Mouse (Mus musculus) midbrain, postnatal 0 days (tissue): ENCODE measurements around the gene Ints13. TPM values are rescaled to one million over a fixed set of nuclear protein-coding genes. Genes with fewer than 3 reads are reported as not detected.

Experiments used
- ATAC-seq: fragments of 200-750 bp; cut with Nextera tagmentation; 2 replicates; pipeline ENCODE4 v1.8.0; 2017; ENCODE audit warnings: moderate number of reproducible peaks, mild to moderate bottlenecking, moderate TSS enrichment, moderate library complexity; ENCODE audit not compliant: low FRiP score
- DNase-seq: peaks from one replicate; pipeline ENCODE4 v3.0.0-alpha.2; 2015; ENCODE audit warnings: low spot score
- H3K27ac ChIP-seq: fragments of 300-500 bp; sonication (generic); 2 replicates; pipeline ENCODE4 v1.5.1; 2014; ENCODE audit warnings: low read depth, mild to moderate bottlenecking, low read length, mixed read lengths
- H3K27me3 ChIP-seq: fragments of 300-500 bp; sonication (generic); 2 replicates; pipeline ENCODE4 v1.6.1; 2014; ENCODE audit warnings: low read length, control low read depth, mixed read lengths; ENCODE audit not compliant: insufficient read depth
- H3K36me3 ChIP-seq: fragments of 300-500 bp; sonication (generic); 2 replicates; pipeline ENCODE4 v1.6.1; 2014; ENCODE audit warnings: low read length, control low read depth, mixed read lengths; ENCODE audit not compliant: insufficient read depth
- H3K4me1 ChIP-seq: fragments of 300-500 bp; sonication (generic); 2 replicates; pipeline ENCODE4 v1.6.1; 2014; ENCODE audit warnings: mild to moderate bottlenecking, control low read depth, antibody characterized with exemption, low read length, mixed read lengths; ENCODE audit not compliant: insufficient read depth
- H3K4me2 ChIP-seq: fragments of 300-500 bp; sonication (generic); 2 replicates; pipeline ENCODE4 v1.6.1; 2014; ENCODE audit warnings: low read depth, mild to moderate bottlenecking, low read length, mixed read lengths; ENCODE audit not compliant: poor library complexity, severe bottlenecking
- H3K4me3 ChIP-seq: fragments of 300-500 bp; sonication (generic); 2 replicates; pipeline ENCODE4 v1.5.1; 2014; ENCODE audit warnings: low read depth, mild to moderate bottlenecking, low read length, moderate library complexity
- H3K9ac ChIP-seq: fragments of 300-500 bp; sonication (generic); replicated peaks from 2 replicates; pipeline ENCODE4 v1.6.1; 2014; ENCODE audit warnings: mild to moderate bottlenecking, low read length, moderate library complexity, mixed read lengths; ENCODE audit not compliant: poor library complexity, severe bottlenecking
- H3K9me3 ChIP-seq: fragments of 300-500 bp; sonication (generic); 2 replicates; pipeline ENCODE4 v1.6.1; 2016; ENCODE audit warnings: low read length, control low read depth
- CTCF ChIP-seq: IDR thresholded peaks from 2 replicates; pipeline ENCODE4 v1.5.1; 2016; ENCODE audit warnings: antibody characterized with exemption, mild to moderate bottlenecking
- WGBS: fragments of 180-500 bp; shearing (Covaris S2); extraction: QIAGEN DNeasy Blood & Tissue Kit; methylation state at CpG from one replicate; pipeline ENCODE4 v1.1.7; 2014; 5-methylcytosine and 5-hydroxymethylcytosine counted together
- polyA plus RNA-seq: library from polyadenylated mRNA; unstranded; fragments of >200 nt; fragmentation: Nextera tagmentation; extraction: Ambion mirVana; gene quantifications from 2 replicates; pipeline ENCODE4 v1.2.1, GENCODE M21; 2015
- total RNA-seq: library from RNA; depleted of rRNA; stranded (reverse); fragments of >200 nt; gene quantifications from 2 replicates; pipeline ENCODE4 v1.2.3, GENCODE M21; 2014

The Ints13 gene
- total and polyA plus RNA-seq, 2 experiments from 2014 or later: 18.4 to 20.8 TPM

GRCm38 (mm10) chr6:146525500-146525899, 52.1 kb downstream of the Ints13 start:
- no peak overlapping the region for H3K4me2 ChIP-seq
- no peaks in the 10 kb centered on the region for H3K9me3 ChIP-seq
- H3K4me1 ChIP-seq: no peaks in the 10 kb centered on the region
- WGBS: 80% methylated on average over 2 of the region's 2 CpGs
- TF ChIP-seq CTCF: no peak
- no peak for DNase-seq
- no peak overlapping the region for H3K4me3 ChIP-seq
- H3K36me3 ChIP-seq: no peaks in the 10 kb centered on the region
- H3K27me3 ChIP-seq: no peaks in the 10 kb centered on the region
- ATAC-seq: no peak
- H3K9ac ChIP-seq: no peak overlapping the region
- no peak overlapping the region for H3K27ac ChIP-seq

DNA sequence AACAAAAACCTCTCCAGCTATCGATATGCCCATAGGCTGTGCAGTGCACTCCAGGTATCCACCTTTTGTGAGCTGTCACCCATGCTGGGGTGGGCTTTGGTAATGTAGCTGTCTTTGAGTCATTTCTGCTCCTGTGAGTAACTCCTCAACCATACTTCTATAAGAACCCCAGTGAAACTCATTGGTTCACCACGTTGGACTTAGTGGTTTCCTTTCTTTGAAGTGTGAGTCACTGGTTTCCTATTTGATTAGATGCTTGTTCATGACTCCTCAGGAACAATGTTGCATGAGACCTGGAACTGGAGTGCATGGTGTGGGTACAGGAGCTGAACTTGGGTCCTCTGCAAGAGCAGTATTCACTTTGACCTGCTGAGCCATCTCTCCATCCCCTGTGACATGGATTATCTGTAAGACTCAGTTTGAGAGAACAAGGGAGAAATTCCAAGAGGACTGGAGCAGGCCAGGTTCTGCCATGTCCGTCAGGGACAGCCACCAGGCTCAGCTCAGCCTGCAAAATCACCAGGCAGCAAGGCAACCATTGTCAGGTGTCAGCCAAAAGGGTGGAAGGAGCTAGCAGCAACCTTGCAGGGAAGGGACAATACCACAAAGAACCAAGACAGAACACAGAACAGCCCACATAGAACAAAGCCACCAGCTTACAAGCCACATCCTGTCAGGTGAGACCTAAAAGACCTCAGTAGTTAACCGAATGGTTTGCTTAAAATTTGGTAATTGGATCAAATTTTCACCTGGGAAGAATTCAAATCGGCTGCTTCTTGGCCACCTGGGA, 56.0 kb downstream of the Ints13 start:
- TF ChIP-seq CTCF: no peak
- Histone ChIP-seq H3K27me3 (no peaks in the 10 kb centered on the region), H3K4me1 (no peaks in the 10 kb centered on the region), H3K27ac (no peak overlapping the region), H3K36me3 (no peaks in the 10 kb centered on the region), H3K4me3 (no peak overlapping the region), H3K4me2 (no peak overlapping the region), H3K9me3 (no peaks in the 10 kb centered on the region), H3K9ac (no peak overlapping the region)
- WGBS: 87% methylated on average over 5 of the region's 5 CpGs
- no peak for ATAC-seq
- no peak for DNase-seq

DNA sequence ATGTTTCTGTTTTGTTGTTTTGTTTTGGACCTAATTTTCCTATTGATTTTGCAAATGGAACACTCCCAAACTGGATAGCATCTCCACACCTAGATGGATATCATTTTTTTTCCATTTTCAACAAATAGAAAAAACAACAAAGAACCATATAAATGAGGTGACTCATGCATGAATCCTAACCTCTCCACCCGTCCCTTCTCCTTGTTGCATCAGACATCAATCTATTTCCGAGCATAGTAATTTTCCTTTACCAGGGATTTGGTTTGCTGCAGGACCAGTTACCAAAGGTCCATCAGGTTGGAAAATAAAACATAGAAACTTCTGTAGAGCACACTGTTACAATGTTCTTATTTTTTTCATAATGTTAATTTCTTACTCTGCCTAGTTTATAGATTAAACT, 58.6 kb downstream of the Ints13 start:
- Histone ChIP-seq H3K4me2 (no peak overlapping the region), H3K9me3 (no peaks in the 10 kb centered on the region), H3K4me1 (no peaks in the 10 kb centered on the region), H3K27ac (no peak overlapping the region), H3K9ac (no peak overlapping the region), H3K4me3 (no peak overlapping the region), H3K36me3 (no peaks in the 10 kb centered on the region), H3K27me3 (no peaks in the 10 kb centered on the region)
- ATAC-seq: no peak
- 68% methylated on average over 2 of the region's 2 CpGs for WGBS
- TF ChIP-seq CTCF: no peak
- DNase-seq: no peak

- TF ChIP-seq CTCF: no peak
- H3K9me3 ChIP-seq: no peaks in the 10 kb centered on the region
- no peaks in the 10 kb centered on the region for H3K27me3 ChIP-seq
- H3K36me3 ChIP-seq: no peaks in the 10 kb centered on the region
- no peak overlapping the region for H3K4me3 ChIP-seq
- ATAC-seq (no peak), DNase-seq (no peak)
- H3K4me2 ChIP-seq: no peak overlapping the region
- no peak overlapping the region for H3K27ac ChIP-seq
- H3K9ac ChIP-seq: no peak overlapping the region
- no peaks in the 10 kb centered on the region for H3K4me1 ChIP-seq
- WGBS: 83% methylated on average over 6 of the region's 6 CpGs
Observed at GRCm38 (mm10) chr6:146515936-146516335, 61.7 kb downstream of the Ints13 start.

DNA sequence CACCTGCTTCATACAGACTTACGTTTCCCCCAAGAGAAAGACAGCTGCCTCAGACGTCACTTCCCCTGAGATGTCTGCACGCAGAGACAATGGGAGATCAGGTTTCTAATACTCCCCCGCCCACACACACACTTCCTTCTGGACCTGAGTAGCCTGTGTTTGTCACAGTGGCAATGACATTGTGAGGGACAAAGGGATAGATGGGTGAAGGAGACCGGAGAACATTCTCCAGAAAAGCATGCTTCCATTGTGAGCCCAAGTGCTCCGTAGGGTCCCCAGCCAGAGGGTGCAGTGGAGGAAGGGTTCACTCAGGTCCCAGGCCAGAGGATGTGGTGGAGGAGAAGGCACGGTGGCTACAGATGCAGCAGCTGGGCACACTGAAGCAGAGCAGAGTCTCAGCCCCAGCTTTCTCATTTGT, 63.1 kb downstream of the Ints13 start:
- Histone ChIP-seq H3K9ac (no peak overlapping the region), H3K4me3 (no peak overlapping the region), H3K4me2 (no peak overlapping the region), H3K4me1 (no peaks in the 10 kb centered on the region), H3K27me3 (no peaks in the 10 kb centered on the region), H3K27ac (no peak overlapping the region), H3K36me3 (no peaks in the 10 kb centered on the region), H3K9me3 (no peaks in the 10 kb centered on the region)
- TF ChIP-seq CTCF: no peak
- no peak for ATAC-seq
- DNase-seq: no peak
- WGBS: 55% methylated on average over 7 of the region's 7 CpGs

DNA sequence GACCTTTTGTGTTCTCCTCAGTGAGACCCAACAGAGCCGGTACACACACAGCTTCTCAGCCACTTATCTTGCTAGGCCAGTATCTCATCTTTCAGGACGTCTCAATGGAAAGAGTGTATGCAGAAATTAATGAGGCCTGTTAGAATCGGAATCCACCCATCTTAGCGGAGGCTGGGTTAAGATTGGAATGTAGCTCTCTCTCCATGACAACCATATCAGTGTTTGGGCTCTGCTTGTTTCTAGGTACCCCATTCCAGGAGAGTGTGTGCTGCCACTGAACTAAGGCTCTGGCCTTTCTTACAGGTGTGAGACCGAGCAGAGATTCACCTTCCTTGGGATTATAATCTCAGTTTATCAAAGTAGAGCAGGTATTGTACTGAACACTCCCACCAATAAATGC, 63.7 kb downstream of the Ints13 start:
- no peaks in the 10 kb centered on the region for H3K36me3 ChIP-seq
- no peaks in the 10 kb centered on the region for H3K27me3 ChIP-seq
- 70% methylated on average over 5 of the region's 5 CpGs for WGBS
- no peak overlapping the region for H3K4me2 ChIP-seq
- no peaks in the 10 kb centered on the region for H3K9me3 ChIP-seq
- ATAC-seq (no peak), DNase-seq (no peak)
- H3K4me3 ChIP-seq: no peak overlapping the region
- no peak overlapping the region for H3K27ac ChIP-seq
- H3K4me1 ChIP-seq: no peaks in the 10 kb centered on the region
- TF ChIP-seq CTCF: no peak
- no peak overlapping the region for H3K9ac ChIP-seq
